Mouse (Mus musculus): Measurements from ENCODE around the gene Rasl11b. TPM values are rescaled to one million over a fixed set of nuclear protein-coding genes. Genes with fewer than 3 reads are reported as not detected.
A peak's percentile ranks its signal among the peaks of the same experiment; 100 is the strongest.

Rasl11b gene
- polyA plus RNA-seq, 1 experiment from 2014 or later = 118 TPM

GRCm38 (mm10) chr5:74173162-74173844 is 21.8 kb upstream of the Rasl11b start:
- no peak overlapping the region for H3K9ac ChIP-seq (ENCODE audit: low read length)
- peak overlapping the region; percentile 74 for H3K27ac ChIP-seq (replicated peaks; ENCODE audit: low read depth, low read length)
- peaks cover 25% of the 10 kb centered on the region for H3K4me1 ChIP-seq (ENCODE audit: control insufficient read depth, insufficient read depth, low read length)
- ATAC-seq (ENCODE audit: insufficient number of reproducible peaks, low FRiP score, low TSS enrichment, low read depth) (no peak), DNase-seq (ENCODE audit: low spot score) (no peak)
- no peak overlapping the region for H3K4me2 ChIP-seq (ENCODE audit: low read depth, severe bottlenecking)
- H3K27me3 ChIP-seq (ENCODE audit: control insufficient read depth, insufficient read depth, low read length) = no peaks in the 10 kb centered on the region
- 69% methylated on average over 18 of the region's 18 CpGs for WGBS
- H3K36me3 ChIP-seq (ENCODE audit: control insufficient read depth, insufficient read depth, low read length) = no peaks in the 10 kb centered on the region
- no peaks in the 10 kb centered on the region for H3K9me3 ChIP-seq (ENCODE audit: control insufficient read depth, low read length)
- no peak overlapping the region for H3K4me3 ChIP-seq (ENCODE audit: low read depth, low read length)

- ATAC-seq (ENCODE audit: insufficient number of reproducible peaks, low FRiP score, low TSS enrichment, low read depth) (peak; percentile 70), DNase-seq (ENCODE audit: low spot score) (peak; percentile 80)
- Histone ChIP-seq H3K4me1 (ENCODE audit: control insufficient read depth, insufficient read depth, low read length) (peaks cover 30% of the 10 kb centered on the region), H3K36me3 (ENCODE audit: control insufficient read depth, insufficient read depth, low read length) (no peaks in the 10 kb centered on the region), H3K27me3 (ENCODE audit: control insufficient read depth, insufficient read depth, low read length) (no peaks in the 10 kb centered on the region), H3K4me3 (ENCODE audit: low read depth, low read length) (no peak overlapping the region), H3K9me3 (ENCODE audit: control insufficient read depth, low read length) (no peaks in the 10 kb centered on the region), H3K4me2 (ENCODE audit: low read depth, severe bottlenecking) (no peak overlapping the region), H3K27ac (replicated peaks; ENCODE audit: low read depth, low read length) (peak overlapping the region; percentile 97), H3K9ac (ENCODE audit: low read length) (peak overlapping the region; percentile 32)
- WGBS = 35% methylated on average over 14 of the region's 14 CpGs
These were observed 19.4 kb upstream of the Rasl11b start for GRCm38 (mm10) chr5:74175526-74176270.

- ATAC-seq (ENCODE audit: insufficient number of reproducible peaks, low FRiP score, low TSS enrichment, low read depth) = no peak
- H3K27me3 ChIP-seq (ENCODE audit: control insufficient read depth, insufficient read depth, low read length) = no peaks in the 10 kb centered on the region
- no peaks in the 10 kb centered on the region for H3K9me3 ChIP-seq (ENCODE audit: control insufficient read depth, low read length)
- H3K4me3 ChIP-seq (ENCODE audit: low read depth, low read length) = no peak overlapping the region
- no peak overlapping the region for H3K9ac ChIP-seq (ENCODE audit: low read length)
- DNase-seq (ENCODE audit: low spot score) = no peak
- no peak overlapping the region for H3K27ac ChIP-seq (replicated peaks; ENCODE audit: low read depth, low read length)
- H3K4me1 ChIP-seq (ENCODE audit: control insufficient read depth, insufficient read depth, low read length) = peaks cover 16% of the 10 kb centered on the region
- no peak overlapping the region for H3K4me2 ChIP-seq (ENCODE audit: low read depth, severe bottlenecking)
- 20% methylated on average over 10 of the region's 10 CpGs for WGBS
- no peaks in the 10 kb centered on the region for H3K36me3 ChIP-seq (ENCODE audit: control insufficient read depth, insufficient read depth, low read length)
These were observed 14.9 kb upstream of the Rasl11b start for GRCm38 (mm10) chr5:74180216-74180615.

GRCm38 (mm10) chr5:74183118-74183517 is 12.0 kb upstream of the Rasl11b start:
- peaks cover 5% of the 10 kb centered on the region; the same call in 1 of the 2 replicates for H3K4me1 ChIP-seq (ENCODE audit: control insufficient read depth, insufficient read depth, low read length)

GRCm38 (mm10) chr5:74184607-74185006 is 10.5 kb upstream of the Rasl11b start:
- 80% methylated on average over 9 of the region's 9 CpGs for WGBS

More at GRCm38 (mm10) chr5:74183118-74183517, 12.0 kb upstream of the Rasl11b start:
- Histone ChIP-seq H3K27me3 (ENCODE audit: control insufficient read depth, insufficient read depth, low read length) (no peaks in the 10 kb centered on the region), H3K27ac (replicated peaks; ENCODE audit: low read depth, low read length) (no peak overlapping the region), H3K4me2 (ENCODE audit: low read depth, severe bottlenecking) (no peak overlapping the region), H3K4me3 (ENCODE audit: low read depth, low read length) (no peak overlapping the region), H3K9me3 (ENCODE audit: control insufficient read depth, low read length) (no peaks in the 10 kb centered on the region), H3K9ac (ENCODE audit: low read length) (no peak overlapping the region), H3K36me3 (ENCODE audit: control insufficient read depth, insufficient read depth, low read length) (no peaks in the 10 kb centered on the region)
- WGBS = 69% methylated on average over 10 of the region's 10 CpGs
- DNase-seq (ENCODE audit: low spot score) (no peak), ATAC-seq (ENCODE audit: insufficient number of reproducible peaks, low FRiP score, low TSS enrichment, low read depth) (no peak)

GRCm38 (mm10) chr5:74188076-74188475 is 7.0 kb upstream of the Rasl11b start:
- Histone ChIP-seq H3K27ac (replicated peaks; ENCODE audit: low read depth, low read length) (no peak overlapping the region), H3K36me3 (ENCODE audit: control insufficient read depth, insufficient read depth, low read length) (no peaks in the 10 kb centered on the region), H3K9ac (ENCODE audit: low read length) (no peak overlapping the region), H3K4me3 (ENCODE audit: low read depth, low read length) (no peak overlapping the region), H3K4me2 (ENCODE audit: low read depth, severe bottlenecking) (no peak overlapping the region), H3K9me3 (ENCODE audit: control insufficient read depth, low read length) (no peaks in the 10 kb centered on the region), H3K27me3 (ENCODE audit: control insufficient read depth, insufficient read depth, low read length) (no peaks in the 10 kb centered on the region), H3K4me1 (ENCODE audit: control insufficient read depth, insufficient read depth, low read length) (peaks cover 6% of the 10 kb centered on the region)
- ATAC-seq (ENCODE audit: insufficient number of reproducible peaks, low FRiP score, low TSS enrichment, low read depth) (no peak), DNase-seq (ENCODE audit: low spot score) (no peak)
- WGBS = 94% methylated on average over 12 of the region's 12 CpGs

More at GRCm38 (mm10) chr5:74184607-74185006, 10.5 kb upstream of the Rasl11b start:
- Histone ChIP-seq H3K9ac (ENCODE audit: low read length) (no peak overlapping the region), H3K4me3 (ENCODE audit: low read depth, low read length) (no peak overlapping the region), H3K9me3 (ENCODE audit: control insufficient read depth, low read length) (no peaks in the 10 kb centered on the region), H3K4me2 (ENCODE audit: low read depth, severe bottlenecking) (no peak overlapping the region), H3K27ac (replicated peaks; ENCODE audit: low read depth, low read length) (no peak overlapping the region), H3K36me3 (ENCODE audit: control insufficient read depth, insufficient read depth, low read length) (no peaks in the 10 kb centered on the region), H3K27me3 (ENCODE audit: control insufficient read depth, insufficient read depth, low read length) (no peaks in the 10 kb centered on the region), H3K4me1 (ENCODE audit: control insufficient read depth, insufficient read depth, low read length) (peaks cover 1% of the 10 kb centered on the region; the same call in 1 of the 2 replicates)
- DNase-seq (ENCODE audit: low spot score) (no peak), ATAC-seq (ENCODE audit: insufficient number of reproducible peaks, low FRiP score, low TSS enrichment, low read depth) (no peak)

- H3K27me3 ChIP-seq (ENCODE audit: control insufficient read depth, insufficient read depth, low read length) = no peaks in the 10 kb centered on the region
- no peak overlapping the region for H3K4me2 ChIP-seq (ENCODE audit: low read depth, severe bottlenecking)
- no peak overlapping the region for H3K27ac ChIP-seq (replicated peaks; ENCODE audit: low read depth, low read length)
- DNase-seq (ENCODE audit: low spot score) = no peak
- WGBS = 81% methylated on average over 8 of the region's 8 CpGs
- H3K4me3 ChIP-seq (ENCODE audit: low read depth, low read length) = no peak overlapping the region
- no peak overlapping the region for H3K9ac ChIP-seq (ENCODE audit: low read length)
- no peaks in the 10 kb centered on the region for H3K36me3 ChIP-seq (ENCODE audit: control insufficient read depth, insufficient read depth, low read length)
- peaks cover 12% of the 10 kb centered on the region for H3K4me1 ChIP-seq (ENCODE audit: control insufficient read depth, insufficient read depth, low read length)
- no peak for ATAC-seq (ENCODE audit: insufficient number of reproducible peaks, low FRiP score, low TSS enrichment, low read depth)
- H3K9me3 ChIP-seq (ENCODE audit: control insufficient read depth, low read length) = no peaks in the 10 kb centered on the region
These were observed 6.2 kb upstream of the Rasl11b start for GRCm38 (mm10) chr5:74188886-74189285.

GRCm38 (mm10) chr5:74189484-74190160 is 5.5 kb upstream of the Rasl11b start:
- no peak for ATAC-seq (ENCODE audit: insufficient number of reproducible peaks, low FRiP score, low TSS enrichment, low read depth)

More at GRCm38 (mm10) chr5:74189484-74190160, 5.5 kb upstream of the Rasl11b start:
- Histone ChIP-seq H3K4me3 (ENCODE audit: low read depth, low read length) (no peak overlapping the region), H3K27ac (replicated peaks; ENCODE audit: low read depth, low read length) (no peak overlapping the region), H3K36me3 (ENCODE audit: control insufficient read depth, insufficient read depth, low read length) (no peaks in the 10 kb centered on the region), H3K4me2 (ENCODE audit: low read depth, severe bottlenecking) (no peak overlapping the region), H3K9ac (ENCODE audit: low read length) (no peak overlapping the region), H3K27me3 (ENCODE audit: control insufficient read depth, insufficient read depth, low read length) (no peaks in the 10 kb centered on the region), H3K9me3 (ENCODE audit: control insufficient read depth, low read length) (no peaks in the 10 kb centered on the region), H3K4me1 (ENCODE audit: control insufficient read depth, insufficient read depth, low read length) (peaks cover 19% of the 10 kb centered on the region)
- WGBS = 64% methylated on average over 9 of the region's 9 CpGs
- DNase-seq (ENCODE audit: low spot score) = no peak
